Mouse (Mus musculus) neural tube, embryonic 11.5 days (tissue): Measurements from ENCODE around the gene Ccdc7a. TPM values are rescaled to one million over a fixed set of nuclear protein-coding genes. Genes with fewer than 3 reads are reported as not detected.

Source experiments
- ATAC-seq: fragments of 200-750 bp; cut with Nextera tagmentation; 2 replicates; pipeline ENCODE4 v1.8.0; 2017; ENCODE audit warnings: moderate number of reproducible peaks, mild to moderate bottlenecking, moderate TSS enrichment, moderate library complexity; ENCODE audit not compliant: insufficient read depth, low FRiP score, low TSS enrichment
- DNase-seq: peaks from one replicate; pipeline ENCODE4 v3.0.0-alpha.2; 2015; ENCODE audit warnings: low spot score
- H3K27ac ChIP-seq: fragments of 300-500 bp; sonication (generic); 2 replicates; pipeline ENCODE4 v1.5.1; 2014; ENCODE audit warnings: low read depth, mild to moderate bottlenecking, low read length
- H3K27me3 ChIP-seq: fragments of 300-500 bp; sonication (generic); 2 replicates; pipeline ENCODE4 v1.6.1; 2014; ENCODE audit warnings: mild to moderate bottlenecking, low read length, mixed read lengths; ENCODE audit not compliant: control insufficient read depth, insufficient read depth
- H3K36me3 ChIP-seq: fragments of 300-500 bp; sonication (generic); 2 replicates; pipeline ENCODE4 v1.6.1; 2014; ENCODE audit warnings: mild to moderate bottlenecking, low read length, moderate library complexity, mixed read lengths; ENCODE audit not compliant: control insufficient read depth, insufficient read depth
- H3K4me1 ChIP-seq: fragments of 300-500 bp; sonication (generic); 2 replicates; pipeline ENCODE4 v1.6.1; 2014; ENCODE audit warnings: low read length, mixed read lengths; ENCODE audit not compliant: control insufficient read depth, insufficient read depth
- H3K4me2 ChIP-seq: fragments of 300-500 bp; sonication (generic); 2 replicates; pipeline ENCODE4 v1.6.1; 2014; ENCODE audit warnings: low read depth, mild to moderate bottlenecking, moderate library complexity
- H3K4me3 ChIP-seq: fragments of 300-500 bp; sonication (generic); 2 replicates; pipeline ENCODE4 v1.5.1; 2014; ENCODE audit warnings: low read depth, low read length
- H3K9ac ChIP-seq: fragments of 300-500 bp; sonication (generic); 2 replicates; pipeline ENCODE4 v1.6.1; 2014; ENCODE audit warnings: mild to moderate bottlenecking, low read length
- H3K9me3 ChIP-seq: fragments of 300-500 bp; sonication (generic); 2 replicates; pipeline ENCODE4 v1.6.1; 2016; ENCODE audit warnings: low read length; ENCODE audit not compliant: control insufficient read depth
- WGBS: fragments of 180-500 bp; shearing (Covaris S2); extraction: QIAGEN DNeasy Blood & Tissue Kit; methylation state at CpG from one replicate; pipeline ENCODE4 v1.1.7; 2014; 5-methylcytosine and 5-hydroxymethylcytosine counted together
- polyA plus RNA-seq: library from polyadenylated mRNA; unstranded; fragments of >200 nt; fragmentation: Nextera tagmentation; extraction: Ambion mirVana; gene quantifications from 2 replicates; pipeline ENCODE4 v1.2.1, GENCODE M21; 2014

Gene Ccdc7a
- polyA plus RNA-seq, 1 experiment from 2014 or later, result not detected

DNA sequence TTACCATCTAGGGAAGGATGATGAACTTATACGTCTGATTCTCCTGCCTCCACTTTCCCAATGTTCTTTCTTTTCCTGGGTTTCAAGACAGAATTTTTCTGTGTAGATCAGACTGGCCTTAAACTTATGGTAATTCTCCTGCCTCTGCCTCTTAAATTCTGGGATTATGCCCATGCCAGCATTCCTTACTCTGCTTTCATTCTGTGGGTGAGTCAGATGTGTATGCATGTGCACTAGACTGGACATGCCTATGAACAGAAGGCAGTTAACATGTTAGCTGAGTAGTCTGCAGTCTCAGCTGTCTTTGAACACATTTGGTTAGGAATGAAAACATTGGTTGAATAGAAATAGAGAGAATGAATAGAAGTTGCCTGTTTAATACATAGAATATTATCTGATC is 360.9 kb downstream of the Ccdc7a start:
- no peaks in the 10 kb centered on the region for H3K4me1 ChIP-seq
- no peaks in the 10 kb centered on the region for H3K9me3 ChIP-seq
- no peak overlapping the region for H3K27ac ChIP-seq
- H3K4me2 ChIP-seq, result no peak overlapping the region
- H3K27me3 ChIP-seq, result no peaks in the 10 kb centered on the region
- H3K4me3 ChIP-seq, result no peak overlapping the region
- WGBS, result 86% methylated on average over 1 of the region's 1 CpGs
- no peak for ATAC-seq
- no peak overlapping the region for H3K9ac ChIP-seq
- DNase-seq, result no peak
- no peaks in the 10 kb centered on the region for H3K36me3 ChIP-seq

DNA sequence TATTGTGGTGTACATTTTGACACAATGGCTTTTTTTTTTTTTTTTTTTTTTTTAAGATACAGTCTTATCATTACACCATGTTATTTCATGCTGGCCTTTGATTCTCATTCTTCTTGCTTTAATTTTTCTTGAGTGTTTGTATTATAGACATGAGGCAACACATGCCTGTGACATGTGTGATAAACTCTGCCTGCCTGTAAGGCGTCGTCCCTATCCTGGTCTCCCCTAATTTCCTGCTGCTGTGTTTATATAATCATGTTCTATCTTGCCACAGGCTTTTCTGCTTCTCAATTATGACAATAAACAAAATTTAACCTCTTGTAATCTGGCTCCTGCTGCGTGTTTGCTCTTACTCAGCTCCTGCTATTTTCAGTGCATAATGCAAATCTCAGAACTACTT is 367.4 kb downstream of the Ccdc7a start:
- no peak overlapping the region for H3K4me2 ChIP-seq
- no peak for ATAC-seq

DNA sequence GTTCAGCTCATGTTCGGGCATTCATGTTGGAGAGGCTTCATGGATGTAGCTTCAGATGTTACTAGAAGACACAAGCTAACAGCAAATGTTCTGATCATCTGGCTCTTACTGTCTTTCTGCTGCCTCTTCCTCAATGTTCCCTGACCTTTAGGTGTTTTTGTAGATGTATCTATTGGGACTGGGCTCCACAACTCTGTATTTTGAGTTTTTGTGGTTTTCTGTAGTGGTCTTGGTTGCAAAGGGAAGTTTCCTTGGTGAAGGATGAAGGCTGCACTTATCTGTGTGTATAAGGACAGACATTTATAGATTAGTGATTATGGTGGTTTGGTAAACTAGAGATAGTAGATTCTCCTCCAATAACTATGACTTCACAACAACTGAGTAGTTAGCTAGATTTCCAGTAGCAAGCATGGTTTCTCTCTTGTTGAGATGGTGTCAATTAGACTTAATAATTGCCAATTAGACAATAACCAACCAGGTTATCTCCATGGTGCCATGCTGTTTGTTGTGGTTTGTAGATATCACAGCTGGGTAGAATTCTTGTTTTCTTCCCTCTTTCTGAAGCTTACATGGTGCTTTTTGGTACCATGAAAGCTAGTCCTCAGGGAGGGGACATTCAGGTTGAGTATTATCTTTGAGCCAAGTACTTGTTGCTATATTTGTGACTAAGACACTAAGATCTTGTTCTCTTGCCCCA is 368.5 kb downstream of the Ccdc7a start:
- Histone ChIP-seq H3K27me3 (no peaks in the 10 kb centered on the region), H3K4me2 (no peak overlapping the region), H3K9ac (no peak overlapping the region), H3K27ac (no peak overlapping the region), H3K36me3 (no peaks in the 10 kb centered on the region), H3K4me1 (no peaks in the 10 kb centered on the region), H3K4me3 (no peak overlapping the region), H3K9me3 (no peaks in the 10 kb centered on the region)
- ATAC-seq (no peak), DNase-seq (no peak)
- 96% methylated on average over 1 of the region's 1 CpGs for WGBS

More for the DNA sequence above, 367.4 kb downstream of the Ccdc7a start:
- no peaks in the 10 kb centered on the region for H3K36me3 ChIP-seq
- H3K27me3 ChIP-seq, result no peaks in the 10 kb centered on the region
- no peak overlapping the region for H3K4me3 ChIP-seq
- no peak overlapping the region for H3K27ac ChIP-seq
- H3K9me3 ChIP-seq, result no peaks in the 10 kb centered on the region
- WGBS, result 90% methylated on average over 3 of the region's 3 CpGs
- H3K4me1 ChIP-seq, result no peaks in the 10 kb centered on the region
- H3K9ac ChIP-seq, result no peak overlapping the region
- no peak for DNase-seq

DNA sequence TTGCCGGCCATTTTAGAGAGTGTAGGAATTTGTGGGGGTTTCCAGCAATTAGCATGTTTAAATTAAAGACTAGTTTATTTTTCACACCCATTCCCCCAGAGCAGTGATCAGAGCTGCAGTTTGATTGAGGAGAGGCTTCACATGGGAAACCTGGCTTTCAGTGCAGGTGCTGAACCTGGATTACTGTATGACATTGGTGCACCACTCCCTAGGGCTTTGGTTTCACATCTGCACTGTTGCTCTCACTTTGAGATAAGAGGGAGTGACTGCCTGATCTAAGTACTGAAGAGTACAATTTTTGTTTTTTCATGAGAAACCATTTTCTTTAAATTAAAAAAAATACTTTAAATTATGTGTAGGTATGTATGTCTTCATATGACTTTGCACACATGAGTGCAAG is 375.3 kb downstream of the Ccdc7a start:
- no peaks in the 10 kb centered on the region for H3K36me3 ChIP-seq
- H3K4me2 ChIP-seq, result no peak overlapping the region
- no peak overlapping the region for H3K27ac ChIP-seq
- WGBS, result 75% methylated on average over 1 of the region's 1 CpGs
- H3K4me3 ChIP-seq, result no peak overlapping the region
- DNase-seq (no peak), ATAC-seq (no peak)
- H3K9ac ChIP-seq, result no peak overlapping the region
- H3K9me3 ChIP-seq, result no peaks in the 10 kb centered on the region
- peaks cover 8% of the 10 kb centered on the region; the same call in 1 of the 2 replicates for H3K4me1 ChIP-seq
- no peaks in the 10 kb centered on the region for H3K27me3 ChIP-seq

DNA sequence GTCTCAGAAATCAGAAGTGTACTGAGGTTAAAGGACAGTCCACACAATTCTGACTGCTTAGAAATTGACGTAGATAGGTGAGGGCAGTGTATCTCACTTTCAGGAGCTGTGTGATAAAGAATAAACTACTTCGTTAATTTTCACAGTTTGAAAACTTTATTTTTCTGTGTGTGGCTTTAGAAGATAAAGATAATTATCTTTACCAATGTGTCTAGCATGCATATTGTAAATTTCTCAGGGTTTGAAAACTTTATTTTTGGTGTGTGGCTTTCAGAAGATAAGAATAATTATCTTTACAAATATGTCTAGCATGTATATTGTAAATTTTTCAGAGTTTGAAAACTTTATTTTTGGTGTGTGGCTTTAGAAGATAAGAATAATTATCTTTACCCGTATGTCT is 376.6 kb downstream of the Ccdc7a start:
- no peaks in the 10 kb centered on the region for H3K27me3 ChIP-seq
- no peaks in the 10 kb centered on the region for H3K9me3 ChIP-seq
- H3K4me3 ChIP-seq, result no peak overlapping the region
- ATAC-seq, result no peak
- no peak overlapping the region for H3K9ac ChIP-seq
- H3K36me3 ChIP-seq, result no peaks in the 10 kb centered on the region
- no peak for DNase-seq
- peaks cover 8% of the 10 kb centered on the region; the same call in 1 of the 2 replicates for H3K4me1 ChIP-seq
- no peak overlapping the region for H3K4me2 ChIP-seq
- no peak overlapping the region for H3K27ac ChIP-seq
- 85% methylated on average over 3 of the region's 3 CpGs for WGBS

DNA sequence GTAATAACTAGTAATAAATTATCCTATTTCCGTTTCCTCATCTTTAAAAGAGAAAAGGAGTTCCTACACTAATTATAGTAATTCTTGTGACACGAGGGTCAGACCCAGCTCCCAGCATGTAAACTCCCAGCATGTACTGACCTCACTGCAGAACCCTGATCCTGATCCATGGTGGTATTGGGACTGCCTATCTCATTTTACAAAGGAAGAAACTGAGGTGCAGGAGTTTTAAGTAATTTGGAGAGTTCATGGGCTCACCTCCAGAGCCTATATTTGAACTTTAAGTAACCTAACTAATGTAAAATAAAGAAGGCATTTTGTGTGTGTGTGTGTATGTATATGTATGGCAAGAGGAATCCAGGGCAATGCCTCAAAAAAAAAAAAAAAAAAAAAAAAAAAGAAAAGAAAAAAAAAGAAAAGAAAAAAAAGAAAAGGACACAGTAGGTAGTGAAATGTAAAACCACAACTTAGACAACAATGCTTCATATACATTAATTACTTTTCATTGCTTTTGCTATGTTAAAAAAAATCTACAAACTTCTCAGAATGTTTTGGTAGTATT is 378.8 kb downstream of the Ccdc7a start:
- peak overlapping the region; percentile 97 for H3K27ac ChIP-seq
- H3K9ac ChIP-seq, result peak overlapping the region; percentile 98
- peak overlapping the region; percentile 52 for H3K4me2 ChIP-seq
- peaks cover 8% of the 10 kb centered on the region; the same call in 1 of the 2 replicates for H3K4me1 ChIP-seq
- no peaks in the 10 kb centered on the region for H3K27me3 ChIP-seq
- WGBS, result 0% methylated on average over 2 of the region's 2 CpGs
- H3K36me3 ChIP-seq, result no peaks in the 10 kb centered on the region
- ATAC-seq (no peak; the same call in 1 of the 2 replicates), DNase-seq (no peak)
- peak overlapping the region; percentile 87 for H3K4me3 ChIP-seq
- no peaks in the 10 kb centered on the region for H3K9me3 ChIP-seq

DNA sequence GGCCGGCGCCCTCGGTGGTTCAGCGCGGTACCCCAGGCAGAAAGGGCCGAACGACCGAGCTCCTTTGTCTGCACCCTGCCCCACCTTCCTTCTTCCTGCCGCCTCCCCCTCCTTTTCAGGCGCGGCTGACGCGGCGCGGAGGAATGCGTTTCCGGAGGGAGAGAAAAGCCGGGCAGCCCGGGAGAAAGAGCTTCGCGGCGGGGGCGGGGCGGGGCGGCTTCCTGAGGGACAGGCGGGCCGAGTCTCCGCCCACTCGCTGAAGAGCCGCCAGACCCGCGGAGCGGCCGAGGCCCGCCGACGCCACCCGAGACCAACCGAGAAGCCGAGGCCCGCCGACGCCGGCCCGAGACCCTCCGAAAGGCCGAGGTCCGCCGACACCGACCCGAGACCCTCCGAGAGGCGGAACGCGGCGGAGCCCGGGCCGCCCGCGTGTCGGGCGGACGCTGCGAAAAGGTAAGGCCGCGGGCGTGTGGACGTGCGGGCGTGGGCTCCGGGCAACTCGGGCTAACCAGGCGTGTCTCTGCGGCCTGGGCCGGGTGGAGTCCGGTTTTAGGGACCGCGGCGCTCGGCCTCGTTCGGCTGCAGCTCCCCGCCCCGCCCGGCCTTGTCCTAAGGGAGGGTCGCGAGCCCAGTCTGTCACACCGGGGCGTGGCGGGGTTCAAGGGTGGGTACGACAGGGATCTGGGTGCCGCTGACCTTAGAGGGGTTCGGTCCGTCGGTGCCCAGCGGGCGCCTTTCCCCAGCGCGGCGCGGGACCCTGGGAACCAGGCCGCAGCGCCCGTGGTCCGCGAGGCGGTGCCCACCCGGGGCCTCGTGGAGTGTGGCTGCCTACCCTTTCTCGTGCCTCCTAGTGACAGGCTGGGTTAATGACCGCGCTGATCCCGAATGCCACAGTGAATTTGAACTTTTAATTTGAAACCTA is 379.5 kb downstream of the Ccdc7a start, which contains the start of gene Itgb1:
Gene Itgb1, plus strand, starts transcription at position 148 of the 922 bp plus-strand sequence.
- peak within 1 kb of the TSS; percentile 87 for H3K4me3 ChIP-seq
- H3K36me3 ChIP-seq, result no peaks in the 10 kb centered on the region
- DNase-seq, result peak; percentile 98
- H3K27ac ChIP-seq, result peak within 1 kb of the TSS; percentile 97
- H3K4me2 ChIP-seq, result peak within 1 kb of the TSS; percentile 52
- H3K9ac ChIP-seq, result peak within 1 kb of the TSS; percentile 98
- peaks cover 8% of the 10 kb centered on the region; the same call in 1 of the 2 replicates for H3K4me1 ChIP-seq
- H3K9me3 ChIP-seq, result no peaks in the 10 kb centered on the region
- peak; percentile 94 for ATAC-seq
- no peaks in the 10 kb centered on the region for H3K27me3 ChIP-seq
- under 1% methylated on average over 100 of the region's 113 CpGs for WGBS

DNA sequence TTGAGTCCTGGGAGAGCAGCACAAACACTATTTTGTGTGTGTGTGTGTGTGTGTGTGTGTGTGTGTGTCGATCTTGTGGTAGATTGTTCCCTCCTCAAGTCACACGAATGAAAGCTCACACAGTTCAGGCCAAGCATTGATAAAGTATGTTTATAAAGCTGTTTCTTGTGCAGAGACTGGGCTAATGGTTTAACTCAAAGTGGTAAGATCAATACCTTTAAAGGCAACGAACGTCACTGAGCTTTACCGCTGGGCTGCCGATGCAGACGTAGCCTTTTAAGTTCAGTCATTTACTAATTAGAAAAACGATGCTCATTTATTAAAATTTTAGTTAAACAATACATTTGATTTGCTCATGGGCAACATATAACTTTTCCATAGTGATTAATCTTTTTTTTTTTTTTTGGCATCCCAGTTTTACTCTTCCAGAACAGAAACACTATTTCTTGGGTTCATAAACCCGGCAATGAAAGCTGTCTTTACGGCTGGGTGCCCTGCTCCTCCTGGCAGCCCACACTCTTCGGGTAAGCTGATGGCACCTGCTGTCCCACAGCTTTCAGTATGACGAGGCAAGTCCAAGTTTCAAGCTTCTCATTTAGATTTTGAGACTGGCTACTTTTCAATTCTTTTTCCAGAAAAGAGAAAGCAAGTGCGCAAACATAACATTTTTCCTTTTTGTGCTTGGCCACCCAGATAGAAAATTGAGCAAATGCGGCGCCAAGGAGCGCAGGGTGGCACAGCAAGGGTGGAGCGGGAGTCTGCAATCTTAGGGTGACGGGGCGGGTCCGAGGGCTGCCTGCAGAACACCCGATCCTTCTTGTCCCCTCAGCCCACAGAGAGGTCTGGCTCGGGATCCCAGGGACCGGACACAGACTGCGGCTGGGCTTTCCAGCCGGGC is 380.5 kb downstream of the Ccdc7a start:
- Histone ChIP-seq H3K27ac (peak overlapping the region; percentile 97), H3K9me3 (no peaks in the 10 kb centered on the region), H3K4me2 (peak overlapping the region; percentile 52), H3K27me3 (no peaks in the 10 kb centered on the region), H3K4me1 (peaks cover 8% of the 10 kb centered on the region; the same call in 1 of the 2 replicates), H3K4me3 (peak overlapping the region; percentile 87), H3K9ac (peak overlapping the region; percentile 98), H3K36me3 (no peaks in the 10 kb centered on the region)
- ATAC-seq (peak; percentile 48; the same call in 1 of the 2 replicates), DNase-seq (peak; percentile 29)
- 14% methylated on average over 25 of the region's 25 CpGs for WGBS
